Mouse (Mus musculus) CH12.LX (cell line): ENCODE data around the gene Slc25a21. TPM values are rescaled to one million over a fixed set of nuclear protein-coding genes. Genes with fewer than 3 reads are reported as not detected.

Source experiments
- DNase-seq: peaks from one replicate; pipeline ENCODE4 v3.0.0-alpha.2; 2013; ENCODE audit errors: extremely low read depth
- H3K27ac ChIP-seq: 2 replicates; pipeline ENCODE4 v1.5.1; 2012; ENCODE audit warnings: low read depth, mild to moderate bottlenecking, control low read depth, moderate library complexity; ENCODE audit not compliant: insufficient read depth
- H3K27me3 ChIP-seq: replicated peaks from 2 replicates; pipeline ENCODE3; 2012; ENCODE audit warnings: inconsistent platforms
- H3K36me3 ChIP-seq, 2 experiments: replicated peaks in 1 of 2; 2 replicates each; pipeline versions ENCODE3 to v1.6.1; 2012; ENCODE audit warnings: inconsistent platforms in 1 of 2, low read length in 1 of 2, mild to moderate bottlenecking in 1 of 2, mixed read lengths in 1 of 2, moderate library complexity in 1 of 2; ENCODE audit not compliant: control insufficient read depth in 1 of 2, insufficient read depth in 1 of 2
- H3K4me1 ChIP-seq, 2 experiments: 2 replicates each; pipeline ENCODE4 v1.6.1; 2012; ENCODE audit warnings: inconsistent platforms in 1 of 2, moderate library complexity in 1 of 2; ENCODE audit not compliant: insufficient read depth in 2 of 2, control insufficient read depth in 1 of 2
- H3K4me2 ChIP-seq: 2 replicates; pipeline ENCODE4 v1.6.1; 2012; ENCODE audit warnings: low read depth, mild to moderate bottlenecking, control low read depth; ENCODE audit not compliant: poor library complexity, insufficient read depth, severe bottlenecking
- H3K4me3 ChIP-seq, 3 experiments: fragments of 150-350 bp in 1 of 3; sonication (generic) in 1 of 3; replicated peaks in 1 of 3; 2 replicates each; pipeline versions ENCODE3 to v1.5.1; 2011 to 2012; ENCODE audit warnings: low read depth in 2 of 3, low read length in 2 of 3, mild to moderate bottlenecking in 2 of 3, moderate library complexity in 2 of 3, control low read depth in 1 of 3, improper control_type of control experiment in 1 of 3, inconsistent platforms in 1 of 3, mixed read lengths in 1 of 3; ENCODE audit not compliant: poor library complexity in 1 of 3
- H3K79me2 ChIP-seq: replicated peaks from 2 replicates; pipeline ENCODE4 v1.6.1; 2012; ENCODE audit warnings: mild to moderate bottlenecking, moderate library complexity; ENCODE audit not compliant: control insufficient read depth, poor library complexity, insufficient read depth, severe bottlenecking; ENCODE audit errors: extremely low read depth
- H3K9ac ChIP-seq: 2 replicates; pipeline ENCODE4 v1.6.1; 2012; ENCODE audit warnings: low read depth, mild to moderate bottlenecking, control low read depth, moderate library complexity; ENCODE audit not compliant: insufficient read depth
- H3K9me3 ChIP-seq: replicated peaks from 2 replicates; pipeline ENCODE3; 2012; ENCODE audit warnings: low read length, inconsistent platforms, mixed read lengths
- BHLHE40 ChIP-seq: IDR thresholded peaks from 2 replicates; pipeline ENCODE4 v1.6.1; 2011; ENCODE audit warnings: mild to moderate bottlenecking, low read depth, low read length, improper control_type of control experiment
- CHD1 ChIP-seq: IDR thresholded peaks from 2 replicates; pipeline ENCODE4 v1.6.1; 2012; ENCODE audit warnings: low read depth, low read length, improper control_type of control experiment, inconsistent platforms
- E2F4 ChIP-seq: IDR thresholded peaks from 2 replicates; pipeline ENCODE4 v1.6.1; 2011; ENCODE audit warnings: low read depth, low read length, improper control_type of control experiment; ENCODE audit not compliant: insufficient replicate concordance
- EP300 ChIP-seq: IDR thresholded peaks from 2 replicates; pipeline ENCODE4 v1.6.1; 2011; ENCODE audit warnings: low read length, improper control_type of control experiment
- ETS1 ChIP-seq: conservative IDR thresholded peaks from 2 replicates; pipeline ENCODE4 v1.6.1; 2012; ENCODE audit warnings: low read depth, mild to moderate bottlenecking, inconsistent platforms, low read length, improper control_type of control experiment, moderate library complexity
- GABPA ChIP-seq: IDR thresholded peaks from 2 replicates; pipeline ENCODE4 v1.6.1; 2012; ENCODE audit warnings: low read depth, low read length, improper control_type of control experiment, inconsistent platforms; ENCODE audit not compliant: insufficient replicate concordance
- HCFC1 ChIP-seq: IDR thresholded peaks from 2 replicates; pipeline ENCODE4 v1.6.1; 2012; ENCODE audit warnings: low read depth, mild to moderate bottlenecking, inconsistent platforms, low read length, improper control_type of control experiment
- IRF4 ChIP-seq: IDR thresholded peaks from 2 replicates; pipeline ENCODE4 v1.6.1; 2014; ENCODE audit warnings: low read depth, mild to moderate bottlenecking, inconsistent platforms, low read length, improper control_type of control experiment
- JUN ChIP-seq: IDR thresholded peaks from 2 replicates; pipeline ENCODE4 v1.6.1; 2011; ENCODE audit warnings: low read depth, mild to moderate bottlenecking, low read length, improper control_type of control experiment, moderate library complexity; ENCODE audit not compliant: insufficient read depth
- MAX ChIP-seq: IDR thresholded peaks from 2 replicates; pipeline ENCODE4 v1.6.1; 2011; ENCODE audit warnings: low read length, improper control_type of control experiment
- MAZ ChIP-seq: IDR thresholded peaks from 2 replicates; pipeline ENCODE4 v1.6.1; 2012; ENCODE audit warnings: low read depth, mild to moderate bottlenecking, inconsistent platforms, low read length, improper control_type of control experiment, moderate library complexity
- MXI1 ChIP-seq: IDR thresholded peaks from 2 replicates; pipeline ENCODE4 v1.6.1; 2011; ENCODE audit warnings: mild to moderate bottlenecking, low read depth, low read length, improper control_type of control experiment
- MYC ChIP-seq: IDR thresholded peaks from 2 replicates; pipeline ENCODE4 v1.6.1; 2011; ENCODE audit warnings: low read depth, mild to moderate bottlenecking, improper control_type of control experiment, low read length
- NRF1 ChIP-seq: IDR thresholded peaks from 2 replicates; pipeline ENCODE4 v1.6.1; 2014; ENCODE audit warnings: low read depth, mild to moderate bottlenecking, inconsistent platforms, low read length, improper control_type of control experiment, moderate library complexity
- PAX5 ChIP-seq: IDR thresholded peaks from 2 replicates; pipeline ENCODE4 v1.6.1; 2012; ENCODE audit warnings: low read length, inconsistent platforms, mixed read lengths
- POLR2AphosphoS2 ChIP-seq: IDR thresholded peaks from 2 replicates; pipeline ENCODE4 v1.6.1; 2011; ENCODE audit warnings: low read depth, low read length, improper control_type of control experiment
- RAD21 ChIP-seq: IDR thresholded peaks from 2 replicates; pipeline ENCODE4 v1.6.1; 2011; ENCODE audit warnings: low read depth, mild to moderate bottlenecking, low read length, improper control_type of control experiment, moderate library complexity
- RCOR1 ChIP-seq: conservative IDR thresholded peaks from 2 replicates; pipeline ENCODE4 v1.6.1; 2012; ENCODE audit warnings: low read depth, mild to moderate bottlenecking, inconsistent platforms, low read length, improper control_type of control experiment
- SMC3 ChIP-seq: IDR thresholded peaks from 2 replicates; pipeline ENCODE4 v1.6.1; 2011; ENCODE audit warnings: low read depth, low read length, improper control_type of control experiment
- TBP ChIP-seq: conservative IDR thresholded peaks from 2 replicates; pipeline ENCODE4 v1.6.1; 2011; ENCODE audit warnings: low read depth, low read length, improper control_type of control experiment
- UBTF ChIP-seq: IDR thresholded peaks from 2 replicates; pipeline ENCODE4 v1.6.1; 2012; ENCODE audit warnings: low read depth, mild to moderate bottlenecking, inconsistent platforms, low read length, improper control_type of control experiment, moderate library complexity
- ZC3H11A ChIP-seq: IDR thresholded peaks from 2 replicates; pipeline ENCODE4 v1.6.1; 2012; ENCODE audit warnings: low read depth, mild to moderate bottlenecking, inconsistent platforms, low read length, improper control_type of control experiment
- ZKSCAN1 ChIP-seq: IDR thresholded peaks from 2 replicates; pipeline ENCODE4 v1.6.1; 2012; ENCODE audit warnings: low read depth, inconsistent platforms, low read length, improper control_type of control experiment, borderline replicate concordance
- dilution Hi-C: fragments of 300-500 bp; cut with MboI; formaldehyde crosslinking; loops from 2 replicates; pipeline ENCODE4 v1.14.3; 2020; ENCODE audit warnings: low sequenced_read_pairs; ENCODE audit not compliant: extremely low pct_unique_long_range_greater_than_20kb, extremely low pct_ligation_motif_present
- in situ Hi-C: fragments of 300-500 bp; cut with MboI; formaldehyde crosslinking; loops from 3 replicates; pipeline ENCODE4 v1.14.3; 2019; ENCODE audit warnings: low sequenced_read_pairs, low pct_ligation_motif_present, low pct_unique_long_range_greater_than_20kb, mixed read lengths
- polyA plus RNA-seq: library from polyadenylated mRNA; unstranded; fragments of >175 nt; gene quantifications from 2 replicates; pipeline ENCODE4 v1.2.1, GENCODE M21; 2012; ENCODE audit warnings: low read depth; ENCODE audit not compliant: insufficient read length
- total RNA-seq, 2 experiments: library from RNA; depleted of rRNA; stranded (reverse); fragments of 300-350 nt in 1 of 2; fragments of >200 nt in 1 of 2; gene quantifications; 2 replicates each; pipeline ENCODE4 v1.2.3; 2012 to 2014

Slc25a21 gene
- total and polyA plus RNA-seq, 3 experiments: not detected

GRCm38 (mm10) chr12:56804487-56804886 lies 392.8 kb downstream of the Slc25a21 start:
- no peak for DNase-seq
- in situ Hi-C loops: no loop called here
- Histone ChIP-seq H3K79me2 (no peaks in the 10 kb centered on the region), H3K9ac (no peak overlapping the region), H3K36me3 (no peaks in the 10 kb centered on the region), H3K27me3 (no peaks in the 10 kb centered on the region), H3K4me2 (no peak overlapping the region), H3K27ac (no peak overlapping the region), H3K4me3 (no peak overlapping the region), H3K9me3 (no peaks in the 10 kb centered on the region), H3K4me1 (peaks cover 0 to 3% of the 10 kb centered on the region in 2 experiments; a peak in 1 of 4 replicates)
- TF ChIP-seq ETS1: no peak
- dilution Hi-C loops: no loop called here

- H3K4me3 ChIP-seq: no peak overlapping the region
- in situ Hi-C loops: no loop called here
- no peak for TF ChIP-seq E2F4
- no peak for TF ChIP-seq BHLHE40
- no peak for TF ChIP-seq IRF4
- no peak for TF ChIP-seq UBTF
- no peak overlapping the region for H3K9ac ChIP-seq
- H3K79me2 ChIP-seq: no peaks in the 10 kb centered on the region
- no peaks in the 10 kb centered on the region for H3K27me3 ChIP-seq
- DNase-seq: no peak
- no peaks in the 10 kb centered on the region for H3K36me3 ChIP-seq
- peaks cover 0 to 4% of the 10 kb centered on the region in 2 experiments; a peak in 1 of 4 replicates for H3K4me1 ChIP-seq
- H3K9me3 ChIP-seq: no peaks in the 10 kb centered on the region
- H3K27ac ChIP-seq: no peak overlapping the region
- no peak overlapping the region for H3K4me2 ChIP-seq
- dilution Hi-C loops: no loop called here
Measured at GRCm38 (mm10) chr12:56798641-56799415, 398.4 kb downstream of the Slc25a21 start.

GRCm38 (mm10) chr12:56789236-56789635 lies 408.0 kb downstream of the Slc25a21 start:
- no peaks in the 10 kb centered on the region for H3K36me3 ChIP-seq
- in situ Hi-C loops: no loop called here
- TF ChIP-seq JUN (no peak), EP300 (no peak), PAX5 (no peak), HCFC1 (no peak), ZC3H11A (no peak), RAD21 (no peak), MAX (no peak), MYC (no peak), CHD1 (no peak), SMC3 (no peak), MAZ (no peak), RCOR1 (no peak), MXI1 (no peak), GABPA (no peak), POLR2AphosphoS2 (no peak), ZKSCAN1 (no peak), TBP (no peak), NRF1 (no peak)
- TF ChIP-seq, all 38 proteins: peak for 0
- Histone ChIP-seq H3K79me2 (no peaks in the 10 kb centered on the region), H3K9me3 (no peaks in the 10 kb centered on the region), H3K27me3 (no peaks in the 10 kb centered on the region), H3K4me1 (no peaks in the 10 kb centered on the region), H3K27ac (no peak overlapping the region), H3K4me2 (no peak overlapping the region), H3K4me3 (no peak overlapping the region), H3K9ac (no peak overlapping the region)
- DNase-seq: no peak
- dilution Hi-C loops: no loop called here
